Mouse (Mus musculus) heart, adult 2 months (tissue): ENCODE results near the gene Sgce. TPM values are rescaled to one million over a fixed set of nuclear protein-coding genes. Genes with fewer than 3 reads are reported as not detected.

ENCODE experiments used
- DNase-seq, 2 experiments: peaks; one replicate each; pipeline ENCODE4 v3.0.0; 2021
- H3K27ac ChIP-seq: fragments of 200-600 bp; 2 replicates; pipeline ENCODE4 v1.8.1; 2022
- H3K27me3 ChIP-seq: fragments of 200-500 bp; 2 replicates; pipeline ENCODE4 v1.6.1; 2012; ENCODE audit warnings: mild to moderate bottlenecking, low read length, inconsistent platforms, mixed read lengths; ENCODE audit not compliant: control insufficient read depth, insufficient read depth
- H3K36me3 ChIP-seq: fragments of 200-500 bp; 2 replicates; pipeline ENCODE4 v1.6.1; 2012; ENCODE audit warnings: low read length, inconsistent platforms; ENCODE audit not compliant: control insufficient read depth, insufficient read depth
- H3K4me1 ChIP-seq: fragments of 200-500 bp; 2 replicates; pipeline ENCODE4 v1.6.1; 2011; ENCODE audit warnings: low read length; ENCODE audit not compliant: control insufficient read depth, insufficient read depth
- H3K4me3 ChIP-seq: fragments of 200-600 bp; 2 replicates; pipeline ENCODE4 v1.8.1; 2022
- H3K79me2 ChIP-seq: fragments of 200-500 bp; replicated peaks from 2 replicates; pipeline ENCODE4 v1.6.1; 2012; ENCODE audit warnings: mild to moderate bottlenecking, inconsistent platforms, low read length, moderate library complexity, mixed read lengths; ENCODE audit not compliant: control insufficient read depth, insufficient read depth
- H3K9ac ChIP-seq: fragments of 200-500 bp; 2 replicates; pipeline ENCODE4 v1.6.1; 2012; ENCODE audit warnings: low read depth, mild to moderate bottlenecking, control low read depth, inconsistent platforms, low read length, mixed read lengths
- CTCF ChIP-seq: fragments of 200-600 bp; IDR thresholded peaks from 2 replicates; pipeline ENCODE4 v1.8.1; 2022; ENCODE audit warnings: antibody characterized with exemption, mild to moderate bottlenecking, moderate library complexity
- EP300 ChIP-seq: fragments of 200-500 bp; IDR thresholded peaks from 2 replicates; pipeline ENCODE4 v1.6.1; 2011; ENCODE audit warnings: low read depth, low read length, control low read depth; ENCODE audit not compliant: insufficient read depth
- POLR2A ChIP-seq: fragments of 200-500 bp; IDR thresholded peaks from 2 replicates; pipeline ENCODE4 v1.6.1; 2011; ENCODE audit warnings: mild to moderate bottlenecking, low read depth, low read length, control low read depth; ENCODE audit not compliant: insufficient read depth
- WGBS: fragments of 180-500 bp; shearing (Covaris S2); methylation state at CpG from one replicate; pipeline ENCODE4 v1.1.7; 2018; 5-methylcytosine and 5-hydroxymethylcytosine counted together
- intact Hi-C: fragments of 180-260 bp; cut with DNase I; formaldehyde crosslinking; loops from one replicate; pipeline ENCODE4 v1.15.1; 2025
- polyA plus RNA-seq: library from polyadenylated mRNA; depleted of rRNA; stranded (reverse); fragments of >200 nt; gene quantifications from 2 replicates; pipeline ENCODE4 v1.2.3, GENCODE M21; 2012
- total RNA-seq, 2 experiments: library from RNA; stranded (reverse); gene quantifications; 2 replicates each; pipeline ENCODE4 v1.2.3; 2021

The Sgce gene
- total and polyA plus RNA-seq, 3 experiments = 12.5 to 19.5 (median 19.4) TPM

- no peaks in the 10 kb centered on the region for H3K36me3 ChIP-seq
- H3K4me1 ChIP-seq = no peaks in the 10 kb centered on the region
- DNase-seq = no peak
- TF ChIP-seq CTCF (no peak), POLR2A (no peak), EP300 (no peak)
- intact Hi-C loops = no loop called here
- no peak overlapping the region for H3K9ac ChIP-seq
- H3K4me3 ChIP-seq = no peak overlapping the region
- H3K27ac ChIP-seq = no peak overlapping the region
- H3K79me2 ChIP-seq = no peaks in the 10 kb centered on the region
- WGBS = 100% methylated on average over 1 of the region's 1 CpGs
- H3K27me3 ChIP-seq = no peaks in the 10 kb centered on the region
Measured at GRCm38 (mm10) chr6:4677356-4677761, 69.6 kb downstream of the Sgce start.

GRCm38 (mm10) chr6:4665154-4665553 is 81.9 kb downstream of the Sgce start:
- WGBS = 86% methylated on average over 6 of the region's 6 CpGs
- Histone ChIP-seq H3K36me3 (no peaks in the 10 kb centered on the region), H3K79me2 (no peaks in the 10 kb centered on the region), H3K9ac (no peak overlapping the region), H3K4me3 (no peak overlapping the region), H3K4me1 (no peaks in the 10 kb centered on the region), H3K27me3 (no peaks in the 10 kb centered on the region), H3K27ac (no peak overlapping the region)
- TF ChIP-seq POLR2A = no peak
- TF ChIP-seq EP300 = no peak
- TF ChIP-seq CTCF = no peak
- intact Hi-C loops = no loop called here
- no peak for DNase-seq

DNA sequence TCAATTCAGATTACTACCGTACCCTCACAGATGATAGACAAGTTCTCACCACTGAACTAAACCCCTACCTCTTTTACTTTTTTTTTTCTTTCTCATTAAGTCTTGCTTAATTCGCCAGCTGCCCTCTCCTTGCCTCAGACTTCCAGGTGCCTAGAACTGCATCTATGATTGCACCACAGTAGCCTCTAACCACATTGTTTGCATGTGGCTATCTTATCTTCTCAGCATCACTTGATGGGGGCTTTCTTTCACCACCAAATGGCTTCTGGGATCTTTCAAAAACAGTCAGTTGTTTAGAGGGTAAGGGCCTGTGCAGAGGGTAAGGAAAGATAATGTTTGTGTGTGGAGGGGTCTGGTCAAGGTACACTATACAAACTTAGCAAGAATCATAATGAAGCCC is 82.7 kb downstream of the Sgce start:
- DNase-seq = no peak
- Histone ChIP-seq H3K27ac (no peak overlapping the region), H3K79me2 (no peaks in the 10 kb centered on the region), H3K9ac (no peak overlapping the region), H3K4me1 (no peaks in the 10 kb centered on the region), H3K27me3 (no peaks in the 10 kb centered on the region), H3K36me3 (no peaks in the 10 kb centered on the region), H3K4me3 (no peak overlapping the region)
- intact Hi-C loops = no loop called here
- no peak for TF ChIP-seq POLR2A
- TF ChIP-seq CTCF = no peak
- no peak for TF ChIP-seq EP300
- 80% methylated on average over 2 of the region's 2 CpGs for WGBS

GRCm38 (mm10) chr6:4663516-4663915 is 83.5 kb downstream of the Sgce start:
- intact Hi-C loops = no loop called here
- 48% methylated on average over 2 of the region's 2 CpGs for WGBS
- no peak for DNase-seq
- Histone ChIP-seq H3K4me3 (no peak overlapping the region), H3K4me1 (no peaks in the 10 kb centered on the region), H3K79me2 (no peaks in the 10 kb centered on the region), H3K27me3 (no peaks in the 10 kb centered on the region), H3K27ac (no peak overlapping the region), H3K36me3 (no peaks in the 10 kb centered on the region), H3K9ac (no peak overlapping the region)
- TF ChIP-seq CTCF = no peak
- TF ChIP-seq POLR2A = no peak
- TF ChIP-seq EP300 = no peak

GRCm38 (mm10) chr6:4658861-4659260 is 88.1 kb downstream of the Sgce start:
- Histone ChIP-seq H3K4me1 (no peaks in the 10 kb centered on the region), H3K36me3 (no peaks in the 10 kb centered on the region), H3K27me3 (no peaks in the 10 kb centered on the region), H3K4me3 (no peak overlapping the region), H3K9ac (no peak overlapping the region), H3K79me2 (no peaks in the 10 kb centered on the region), H3K27ac (no peak overlapping the region)
- intact Hi-C loops = no loop called here
- TF ChIP-seq CTCF (no peak), EP300 (no peak), POLR2A (no peak)
- WGBS = 79% methylated on average over 13 of the region's 13 CpGs
- no peak for DNase-seq

GRCm38 (mm10) chr6:4655924-4656323 is 91.1 kb downstream of the Sgce start:
- intact Hi-C loops = no loop called here

More at GRCm38 (mm10) chr6:4655924-4656323, 91.1 kb downstream of the Sgce start:
- Histone ChIP-seq H3K4me1 (no peaks in the 10 kb centered on the region), H3K4me3 (no peak overlapping the region), H3K9ac (no peak overlapping the region), H3K79me2 (no peaks in the 10 kb centered on the region), H3K27ac (no peak overlapping the region), H3K36me3 (no peaks in the 10 kb centered on the region), H3K27me3 (no peaks in the 10 kb centered on the region)
- no peak for DNase-seq
- 93% methylated on average over 4 of the region's 4 CpGs for WGBS
- TF ChIP-seq CTCF (no peak), POLR2A (no peak), EP300 (no peak)
